Mouse (Mus musculus) intestine, embryonic 16.5 days (tissue): ENCODE data around the gene Tmem110. TPM values are rescaled to one million over a fixed set of nuclear protein-coding genes. Genes with fewer than 3 reads are reported as not detected.

Experiments used
- ATAC-seq: fragments of 200-750 bp; cut with Nextera tagmentation; 2 replicates; pipeline ENCODE4 v1.8.0; 2017; ENCODE audit warnings: moderate TSS enrichment, moderate library complexity
- H3K27ac ChIP-seq: fragments of 300-500 bp; sonication (generic); 2 replicates; pipeline ENCODE4 v1.5.1; 2014; ENCODE audit warnings: mild to moderate bottlenecking, low read length
- H3K27me3 ChIP-seq: fragments of 300-500 bp; sonication (generic); replicated peaks from 2 replicates; pipeline ENCODE4 v1.6.1; 2014; ENCODE audit warnings: low read length, control low read depth, mixed read lengths; ENCODE audit not compliant: control insufficient read depth, insufficient read depth
- H3K36me3 ChIP-seq: fragments of 300-500 bp; sonication (generic); 2 replicates; pipeline ENCODE4 v1.6.1; 2014; ENCODE audit warnings: low read length, control low read depth; ENCODE audit not compliant: control insufficient read depth, insufficient read depth
- H3K4me1 ChIP-seq: fragments of 300-500 bp; sonication (generic); 2 replicates; pipeline ENCODE4 v1.6.1; 2014; ENCODE audit warnings: low read length, control low read depth, mixed read lengths; ENCODE audit not compliant: control insufficient read depth, insufficient read depth
- H3K4me2 ChIP-seq: fragments of 300-500 bp; sonication (generic); 2 replicates; pipeline ENCODE4 v1.6.1; 2014; ENCODE audit warnings: low read depth, low read length, control low read depth
- H3K4me3 ChIP-seq: fragments of 300-500 bp; sonication (generic); 2 replicates; pipeline ENCODE4 v1.5.1; 2014; ENCODE audit warnings: mild to moderate bottlenecking, low read length
- H3K9ac ChIP-seq: fragments of 300-500 bp; sonication (generic); 2 replicates; pipeline ENCODE4 v1.6.1; 2014; ENCODE audit warnings: low read depth, low read length
- H3K9me3 ChIP-seq: fragments of 300-500 bp; sonication (generic); 2 replicates; pipeline ENCODE4 v1.6.1; 2016; ENCODE audit warnings: low read length, control low read depth; ENCODE audit not compliant: control insufficient read depth
- WGBS: fragments of 180-500 bp; shearing (Covaris S2); extraction: QIAGEN DNeasy Blood & Tissue Kit; methylation state at CpG from one replicate; pipeline ENCODE4 v1.1.7; 2014; 5-methylcytosine and 5-hydroxymethylcytosine counted together
- polyA plus RNA-seq: library from polyadenylated mRNA; unstranded; fragments of >200 nt; fragmentation: Nextera tagmentation; extraction: Ambion mirVana; gene quantifications from 2 replicates; pipeline ENCODE4 v1.2.1, GENCODE M21; 2015

Gene Tmem110
- polyA plus RNA-seq, 1 experiment from 2014 or later: 18.6 TPM

DNA sequence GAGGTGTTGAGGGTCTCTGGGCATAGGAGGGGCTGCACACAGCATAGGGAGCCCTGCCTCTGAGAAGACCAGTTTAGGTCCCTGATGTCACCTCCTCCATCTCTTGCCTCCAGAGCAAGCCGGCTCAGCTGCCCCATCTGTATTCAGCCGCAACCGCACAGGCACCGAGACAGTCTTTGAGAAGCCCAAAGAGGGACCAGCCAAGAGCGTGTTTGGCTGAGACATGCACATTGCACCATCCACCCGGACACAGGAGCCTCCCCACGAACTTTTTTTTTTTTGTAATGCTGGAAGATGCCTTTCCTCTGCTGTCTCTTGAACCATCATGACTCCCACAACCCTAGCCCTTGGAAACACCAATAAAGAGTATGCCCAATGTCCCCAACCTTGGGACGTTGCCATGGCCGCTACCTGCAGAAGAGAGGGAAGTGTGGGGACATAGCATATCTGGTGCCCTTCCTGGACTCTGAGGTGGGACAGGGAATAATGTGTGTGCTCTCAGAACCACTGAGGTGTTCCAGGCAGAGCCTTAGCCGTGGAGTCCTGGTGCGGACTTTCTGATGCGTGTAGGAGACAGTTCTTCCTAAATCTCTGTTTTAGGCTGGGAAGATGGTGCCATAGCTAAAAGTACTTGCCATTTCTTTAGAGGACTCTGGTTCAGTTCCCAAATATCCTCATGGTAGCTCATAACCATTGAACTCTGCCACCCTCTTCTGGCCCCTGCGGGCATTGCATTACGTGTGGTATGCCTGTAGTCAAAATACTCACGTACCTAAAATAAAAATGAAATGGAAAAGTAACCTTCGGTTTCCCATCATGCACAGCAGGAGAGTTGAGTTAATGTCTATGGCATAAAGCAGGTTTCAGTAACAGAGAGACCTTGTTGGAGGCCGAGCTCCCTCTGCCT, 55.7 kb downstream of the Tmem110 start:
- Histone ChIP-seq H3K9ac (no peak overlapping the region), H3K4me3 (no peak overlapping the region), H3K36me3 (no peaks in the 10 kb centered on the region), H3K4me1 (peaks cover 13% of the 10 kb centered on the region), H3K4me2 (no peak overlapping the region), H3K27me3 (no peaks in the 10 kb centered on the region), H3K27ac (no peak overlapping the region), H3K9me3 (no peaks in the 10 kb centered on the region)
- ATAC-seq: no peak
- 86% methylated on average over 17 of the region's 17 CpGs for WGBS

DNA sequence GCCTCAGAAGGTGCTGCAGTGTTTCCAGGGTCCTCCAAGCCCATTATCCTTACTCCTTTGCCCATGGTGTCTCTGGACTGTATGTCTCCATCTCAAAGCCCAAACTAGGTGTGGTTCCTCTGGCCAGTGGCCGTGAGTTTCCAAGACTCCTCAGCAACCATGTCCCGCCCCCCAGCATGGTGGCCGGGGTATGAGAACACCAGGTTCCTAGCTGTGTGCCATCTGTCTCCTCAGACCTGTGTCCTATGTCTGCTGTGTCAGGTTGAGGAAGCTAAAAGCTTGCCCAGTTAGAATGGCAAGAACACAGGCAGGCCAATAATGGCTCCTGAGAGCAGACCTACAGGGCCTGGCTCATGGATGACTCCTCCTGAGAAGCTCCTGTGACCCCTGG, 56.3 kb downstream of the Tmem110 start:
- H3K36me3 ChIP-seq: no peaks in the 10 kb centered on the region
- no peak overlapping the region for H3K4me3 ChIP-seq
- no peak overlapping the region for H3K27ac ChIP-seq
- H3K4me1 ChIP-seq: peaks cover 13% of the 10 kb centered on the region
- H3K9me3 ChIP-seq: no peaks in the 10 kb centered on the region
- H3K27me3 ChIP-seq: no peaks in the 10 kb centered on the region
- WGBS: 83% methylated on average over 3 of the region's 3 CpGs
- no peak overlapping the region for H3K4me2 ChIP-seq
- no peak for ATAC-seq
- H3K9ac ChIP-seq: no peak overlapping the region

DNA sequence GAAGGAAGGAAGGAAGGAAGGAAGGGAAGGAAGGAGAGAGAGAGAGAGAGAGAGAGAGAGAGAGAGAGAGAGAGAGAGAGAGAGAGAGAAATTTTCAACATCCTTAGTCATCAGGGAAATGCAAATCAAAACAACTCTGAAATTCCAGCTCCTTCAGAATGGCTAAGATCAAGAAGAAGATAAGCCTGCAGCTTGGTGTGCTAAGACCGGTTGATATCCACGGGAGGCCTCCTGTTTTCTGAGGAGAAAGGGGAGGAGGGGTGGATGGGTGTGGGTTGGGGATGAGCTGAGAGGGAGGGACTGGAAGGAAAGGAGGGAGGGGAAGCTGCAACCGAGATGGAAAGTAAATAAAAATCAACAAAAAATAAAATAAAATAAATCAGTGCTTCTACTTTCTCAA, 59.9 kb downstream of the Tmem110 start:
- Histone ChIP-seq H3K9ac (no peak overlapping the region), H3K4me3 (no peak overlapping the region), H3K27ac (no peak overlapping the region), H3K36me3 (no peaks in the 10 kb centered on the region), H3K27me3 (no peaks in the 10 kb centered on the region), H3K9me3 (no peaks in the 10 kb centered on the region), H3K4me2 (no peak overlapping the region), H3K4me1 (peaks cover 8% of the 10 kb centered on the region)
- ATAC-seq: no peak
- WGBS: 15% methylated on average over 3 of the region's 3 CpGs

DNA sequence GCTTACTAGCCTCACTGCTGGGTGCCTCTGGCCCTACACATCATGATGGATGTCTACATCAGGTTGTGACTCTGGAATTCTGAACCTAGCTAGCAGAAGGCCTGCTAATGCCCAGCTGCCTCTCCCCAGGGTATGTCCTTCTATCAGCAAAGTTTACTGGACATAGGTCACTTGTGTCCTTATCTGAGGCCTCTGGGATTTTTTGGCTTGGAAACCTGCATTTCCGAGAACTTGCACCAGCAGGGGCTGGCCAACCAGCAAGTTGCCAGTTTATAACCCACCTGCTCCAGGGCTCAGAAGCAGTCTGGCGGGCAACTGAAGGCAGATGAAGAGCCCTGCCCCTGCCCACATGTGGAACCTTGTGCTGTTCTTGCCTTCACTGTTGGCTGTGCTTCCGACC, 60.8 kb downstream of the Tmem110 start, which contains the start of gene Itih4:
Itih4 (plus strand) TSS at position 273 of the 400 bp plus-strand sequence.
- Histone ChIP-seq H3K4me2 (no peak within 1 kb of the TSS), H3K4me3 (no peak within 1 kb of the TSS), H3K9ac (no peak within 1 kb of the TSS), H3K9me3 (no peaks in the 10 kb centered on the region), H3K4me1 (peaks cover 8% of the 10 kb centered on the region), H3K36me3 (no peaks in the 10 kb centered on the region), H3K27ac (no peak within 1 kb of the TSS), H3K27me3 (no peaks in the 10 kb centered on the region)
- no peak for ATAC-seq
- WGBS: 82% methylated on average over 3 of the region's 3 CpGs

DNA sequence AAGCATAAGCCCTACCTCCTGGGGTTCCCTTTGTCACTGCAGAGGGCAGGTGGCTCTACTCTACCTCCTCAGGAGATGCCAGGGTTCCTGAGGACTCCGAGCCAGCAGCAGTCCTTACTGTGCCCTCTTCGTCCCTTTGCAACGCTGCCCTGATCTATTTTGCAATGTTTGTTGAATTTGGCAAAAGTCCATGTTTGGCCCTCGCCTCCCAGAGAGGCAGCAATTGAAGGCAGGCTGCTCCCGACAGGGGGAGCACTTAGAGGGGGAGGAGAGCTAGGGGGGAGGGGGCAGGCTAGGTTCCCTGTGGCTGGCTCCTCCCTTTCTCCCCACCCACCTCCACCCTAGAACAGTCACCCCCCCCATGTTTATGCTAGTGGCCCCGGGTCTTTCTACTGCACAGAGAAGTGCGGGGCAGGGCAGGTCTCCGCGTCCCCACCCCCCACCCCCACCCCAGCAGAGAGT, 62.9 kb downstream of the Tmem110 start:
- no peaks in the 10 kb centered on the region for H3K27me3 ChIP-seq
- H3K4me2 ChIP-seq: 0 out of 2 replicates have a peak overlapping the region, but pooled peaks have one; percentile 16
- no peaks in the 10 kb centered on the region for H3K36me3 ChIP-seq
- ATAC-seq: peak; percentile 62
- no peaks in the 10 kb centered on the region for H3K9me3 ChIP-seq
- H3K27ac ChIP-seq: no peak overlapping the region
- no peak overlapping the region for H3K9ac ChIP-seq
- no peak overlapping the region for H3K4me3 ChIP-seq
- H3K4me1 ChIP-seq: peaks cover 8% of the 10 kb centered on the region
- WGBS: 9% methylated on average over 9 of the region's 9 CpGs

DNA sequence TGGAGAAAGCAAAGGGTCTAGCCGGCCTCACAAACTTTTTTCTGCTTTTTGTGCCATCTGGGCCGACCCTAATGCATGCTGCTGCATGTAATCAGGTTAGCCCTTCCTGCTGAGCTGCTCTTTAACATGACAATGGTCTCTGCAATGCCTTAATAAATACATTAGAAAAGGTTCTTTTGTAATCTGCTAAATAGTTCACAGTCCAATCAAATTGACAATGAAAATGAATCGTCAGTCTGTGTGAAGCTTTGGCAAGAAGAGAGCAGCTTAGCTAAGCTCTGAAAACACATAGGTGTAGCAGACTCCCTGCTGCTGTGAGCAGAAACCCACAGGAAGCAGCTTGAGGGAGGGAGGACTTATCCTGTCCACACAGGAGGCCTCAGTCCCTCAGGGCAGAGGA, 74.6 kb downstream of the Tmem110 start:
- ATAC-seq: no peak
- no peak overlapping the region for H3K4me2 ChIP-seq
- H3K27ac ChIP-seq: no peak overlapping the region
- no peaks in the 10 kb centered on the region for H3K27me3 ChIP-seq
- no peak overlapping the region for H3K9ac ChIP-seq
- no peak overlapping the region for H3K4me3 ChIP-seq
- 65% methylated on average over 3 of the region's 3 CpGs for WGBS
- H3K4me1 ChIP-seq: no peaks in the 10 kb centered on the region
- no peaks in the 10 kb centered on the region for H3K9me3 ChIP-seq
- no peaks in the 10 kb centered on the region for H3K36me3 ChIP-seq

DNA sequence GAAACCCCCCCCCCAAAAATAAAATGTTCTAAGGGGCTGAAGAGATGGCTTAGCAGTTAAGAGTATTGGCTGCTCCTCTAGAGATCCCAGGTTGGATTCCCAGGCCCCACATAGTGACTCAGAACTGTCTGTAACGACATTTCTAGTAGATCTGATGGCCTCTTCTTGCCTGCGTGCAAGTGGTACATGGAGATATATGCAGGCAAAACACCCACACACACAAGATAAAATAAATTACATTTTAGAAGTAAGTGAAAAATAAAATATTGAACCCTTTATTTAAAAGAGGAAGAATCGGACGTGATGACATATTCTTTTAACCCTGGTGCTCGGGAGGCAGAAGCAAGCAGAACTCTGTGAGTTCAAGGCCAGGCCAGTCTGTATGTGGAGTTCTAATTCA, 77.2 kb downstream of the Tmem110 start:
- Histone ChIP-seq H3K27me3 (no peaks in the 10 kb centered on the region), H3K36me3 (no peaks in the 10 kb centered on the region), H3K9ac (no peak overlapping the region), H3K27ac (no peak overlapping the region), H3K4me3 (no peak overlapping the region), H3K9me3 (no peaks in the 10 kb centered on the region), H3K4me2 (no peak overlapping the region), H3K4me1 (no peaks in the 10 kb centered on the region)
- ATAC-seq: no peak
- WGBS: 90% methylated on average over 5 of the region's 5 CpGs

DNA sequence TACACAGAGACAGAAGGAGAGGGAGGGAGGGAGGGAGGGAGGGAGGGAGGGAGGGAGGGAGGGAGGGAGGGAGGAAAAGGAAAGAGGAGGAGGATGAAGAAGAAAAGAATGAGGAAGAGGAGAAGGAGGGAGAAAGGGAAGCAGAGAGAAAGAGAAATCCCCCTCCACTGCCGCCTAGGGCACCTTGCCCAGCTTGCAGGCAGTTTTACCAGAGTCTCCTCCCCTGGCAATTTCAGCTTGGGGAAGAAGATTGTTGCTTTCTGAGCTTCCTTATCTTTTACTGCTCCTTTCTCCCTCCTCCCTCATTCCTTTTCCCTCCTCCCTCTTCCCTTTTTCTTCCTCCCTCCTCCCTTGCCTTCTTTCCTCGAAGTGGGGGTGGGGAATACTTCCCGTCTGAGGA, 77.6 kb downstream of the Tmem110 start:
- no peaks in the 10 kb centered on the region for H3K4me1 ChIP-seq
- no peaks in the 10 kb centered on the region for H3K9me3 ChIP-seq
- no peak overlapping the region for H3K9ac ChIP-seq
- no peak overlapping the region for H3K4me2 ChIP-seq
- no peak for ATAC-seq
- 60% methylated on average over 3 of the region's 3 CpGs for WGBS
- H3K4me3 ChIP-seq: no peak overlapping the region
- H3K27ac ChIP-seq: no peak overlapping the region
- H3K27me3 ChIP-seq: no peaks in the 10 kb centered on the region
- no peaks in the 10 kb centered on the region for H3K36me3 ChIP-seq

DNA sequence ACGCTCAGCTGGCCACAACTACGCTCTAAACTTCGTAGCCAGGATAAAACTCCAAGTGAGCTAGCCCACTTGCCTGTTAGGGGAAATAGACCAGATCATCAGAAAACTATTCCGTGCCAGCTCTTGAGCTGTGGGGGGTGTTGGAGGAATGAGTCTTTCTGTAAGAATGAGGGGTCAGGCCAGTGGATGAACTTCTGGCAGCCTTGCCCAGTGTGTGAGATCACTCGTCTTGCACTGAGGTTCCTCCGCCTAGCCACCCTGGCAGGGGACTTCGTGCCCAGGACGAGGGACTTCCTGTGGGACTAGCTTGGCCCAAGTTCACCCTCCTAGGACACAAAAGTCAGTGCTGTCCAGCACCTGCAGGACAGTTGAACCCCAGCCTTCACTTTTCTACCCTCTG, 78.9 kb downstream of the Tmem110 start:
- WGBS: 81% methylated on average over 8 of the region's 8 CpGs
- Histone ChIP-seq H3K9me3 (no peaks in the 10 kb centered on the region), H3K4me3 (no peak overlapping the region), H3K4me2 (no peak overlapping the region), H3K27me3 (no peaks in the 10 kb centered on the region), H3K36me3 (no peaks in the 10 kb centered on the region), H3K4me1 (no peaks in the 10 kb centered on the region), H3K9ac (no peak overlapping the region), H3K27ac (no peak overlapping the region)
- no peak for ATAC-seq
